Mouse (Mus musculus) liver, embryonic 16.5 days (tissue): ENCODE data around the gene Frmd5. TPM values are rescaled to one million over a fixed set of nuclear protein-coding genes. Genes with fewer than 3 reads are reported as not detected.

Source experiments
- ATAC-seq: fragments of 200-750 bp; cut with Nextera tagmentation; 2 replicates; pipeline ENCODE4 v1.8.0; 2017; ENCODE audit warnings: low read depth, mild to moderate bottlenecking, moderate number of reproducible peaks, moderate library complexity
- H3K27ac ChIP-seq: fragments of 300-500 bp; sonication (generic); 2 replicates; pipeline ENCODE4 v1.5.1; 2014; ENCODE audit warnings: mild to moderate bottlenecking, low read length
- H3K27me3 ChIP-seq: fragments of 300-500 bp; sonication (generic); 2 replicates; pipeline ENCODE4 v1.6.1; 2014; ENCODE audit warnings: low read depth, low read length, mixed read lengths; ENCODE audit not compliant: control insufficient read depth, insufficient read depth
- H3K36me3 ChIP-seq: fragments of 300-500 bp; sonication (generic); 2 replicates; pipeline ENCODE4 v1.6.1; 2014; ENCODE audit warnings: mild to moderate bottlenecking; ENCODE audit not compliant: control insufficient read depth, insufficient read depth
- H3K4me1 ChIP-seq: fragments of 300-500 bp; sonication (generic); 2 replicates; pipeline ENCODE4 v1.6.1; 2014; ENCODE audit warnings: low read depth, low read length, mixed read lengths; ENCODE audit not compliant: control insufficient read depth
- H3K4me2 ChIP-seq: fragments of 300-500 bp; sonication (generic); 2 replicates; pipeline ENCODE4 v1.6.1; 2014; ENCODE audit warnings: low read depth, low read length, mixed read lengths
- H3K4me3 ChIP-seq: fragments of 300-500 bp; sonication (generic); 2 replicates; pipeline ENCODE4 v1.5.1; 2014; ENCODE audit warnings: low read depth, mild to moderate bottlenecking, low read length
- H3K9ac ChIP-seq: fragments of 300-500 bp; sonication (generic); 2 replicates; pipeline ENCODE4 v1.6.1; 2014; ENCODE audit warnings: low read depth, low read length
- H3K9me3 ChIP-seq: fragments of 300-500 bp; sonication (generic); replicated peaks from 2 replicates; pipeline ENCODE4 v1.6.1; 2016; ENCODE audit warnings: low read length; ENCODE audit not compliant: control insufficient read depth
- WGBS: fragments of 180-500 bp; shearing (Covaris S2); extraction: QIAGEN DNeasy Blood & Tissue Kit; methylation state at CpG from one replicate; pipeline ENCODE4 v1.1.7; 2014; ENCODE audit not compliant: insufficient replicate concordance; 5-methylcytosine and 5-hydroxymethylcytosine counted together
- polyA plus RNA-seq: library from polyadenylated mRNA; unstranded; fragments of >200 nt; fragmentation: Nextera tagmentation; extraction: Ambion mirVana; gene quantifications from 2 replicates; pipeline ENCODE4 v1.2.1, GENCODE M21; 2015

The Frmd5 gene
- polyA plus RNA-seq, 1 experiment from 2014 or later: 0.18 TPM

DNA sequence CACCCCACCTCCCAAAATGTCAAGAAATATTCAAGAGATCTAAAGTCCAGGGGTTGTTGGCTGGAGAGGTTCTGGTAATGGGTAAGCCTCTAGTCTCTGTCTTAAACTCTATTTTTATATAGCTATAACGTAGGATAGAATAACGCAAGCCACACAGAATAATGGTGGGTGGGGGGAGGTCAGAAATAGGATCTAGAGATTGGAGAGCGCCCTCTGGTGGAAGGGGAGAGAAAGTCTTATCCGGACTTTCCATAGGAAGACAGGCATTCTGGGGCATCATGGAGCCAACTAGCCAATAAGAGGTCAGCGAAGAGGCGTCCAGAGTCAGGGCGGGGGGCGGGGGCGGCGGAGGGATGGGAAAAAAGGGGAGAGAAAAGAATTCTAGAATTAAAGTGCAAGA, 111.5 kb downstream of the Frmd5 start:
- no peak overlapping the region for H3K9ac ChIP-seq
- H3K4me2 ChIP-seq: no peak overlapping the region
- ATAC-seq: no peak
- no peak overlapping the region for H3K4me3 ChIP-seq
- H3K36me3 ChIP-seq: no peaks in the 10 kb centered on the region
- H3K9me3 ChIP-seq: no peaks in the 10 kb centered on the region
- no peaks in the 10 kb centered on the region for H3K27me3 ChIP-seq
- no peaks in the 10 kb centered on the region for H3K4me1 ChIP-seq
- WGBS: 52% methylated on average over 10 of the region's 10 CpGs
- no peak overlapping the region for H3K27ac ChIP-seq

DNA sequence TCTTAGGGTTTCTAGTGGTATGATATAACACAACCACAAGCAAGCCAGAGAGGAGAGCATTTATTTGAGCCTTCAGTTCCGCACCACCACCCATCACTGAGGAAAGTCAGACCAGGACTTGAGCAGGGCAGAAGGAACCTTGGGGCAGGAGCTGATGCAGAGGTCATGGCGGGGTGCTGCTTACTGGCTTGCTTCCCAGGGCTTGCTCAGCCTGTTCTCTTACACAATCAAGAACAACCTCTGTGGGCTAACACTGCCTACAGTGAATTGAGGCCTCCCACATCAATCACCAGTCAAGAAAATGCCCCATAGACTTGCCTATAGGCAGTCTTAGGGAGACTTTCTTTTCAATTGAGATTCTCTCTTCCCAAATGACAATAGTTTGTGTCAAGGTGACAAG, 118.8 kb downstream of the Frmd5 start:
- no peaks in the 10 kb centered on the region for H3K4me1 ChIP-seq
- H3K9ac ChIP-seq: no peak overlapping the region
- H3K36me3 ChIP-seq: no peaks in the 10 kb centered on the region
- no peak for ATAC-seq
- no peak overlapping the region for H3K4me2 ChIP-seq
- WGBS: 48% methylated on average over 2 of the region's 2 CpGs
- no peak overlapping the region for H3K27ac ChIP-seq
- H3K4me3 ChIP-seq: no peak overlapping the region
- no peaks in the 10 kb centered on the region for H3K27me3 ChIP-seq
- H3K9me3 ChIP-seq: no peaks in the 10 kb centered on the region

DNA sequence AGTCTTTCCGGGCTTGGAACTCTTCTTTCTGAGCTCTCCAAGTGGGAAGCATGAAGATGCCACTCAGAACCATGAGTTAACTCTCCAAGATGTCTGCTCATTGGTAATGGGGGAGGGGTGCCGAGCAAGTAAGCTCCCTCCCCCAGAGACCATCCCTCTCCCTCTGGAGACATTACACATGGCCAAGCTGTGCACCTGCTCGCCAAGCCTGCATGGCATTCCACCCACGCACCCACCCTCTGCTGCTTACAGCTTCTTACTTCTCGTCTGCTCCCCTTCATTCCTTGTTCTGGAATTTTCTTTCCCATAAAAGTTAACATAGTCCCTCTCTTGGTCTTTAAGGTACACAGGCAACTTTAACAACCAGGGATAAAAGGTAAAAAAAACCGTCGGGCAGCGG, 123.3 kb downstream of the Frmd5 start:
- no peaks in the 10 kb centered on the region for H3K9me3 ChIP-seq
- no peak for ATAC-seq
- H3K27ac ChIP-seq: no peak overlapping the region
- H3K36me3 ChIP-seq: no peaks in the 10 kb centered on the region
- no peaks in the 10 kb centered on the region for H3K27me3 ChIP-seq
- WGBS: 68% methylated on average over 8 of the region's 8 CpGs
- H3K9ac ChIP-seq: no peak overlapping the region
- H3K4me3 ChIP-seq: no peak overlapping the region
- H3K4me1 ChIP-seq: no peaks in the 10 kb centered on the region
- no peak overlapping the region for H3K4me2 ChIP-seq

DNA sequence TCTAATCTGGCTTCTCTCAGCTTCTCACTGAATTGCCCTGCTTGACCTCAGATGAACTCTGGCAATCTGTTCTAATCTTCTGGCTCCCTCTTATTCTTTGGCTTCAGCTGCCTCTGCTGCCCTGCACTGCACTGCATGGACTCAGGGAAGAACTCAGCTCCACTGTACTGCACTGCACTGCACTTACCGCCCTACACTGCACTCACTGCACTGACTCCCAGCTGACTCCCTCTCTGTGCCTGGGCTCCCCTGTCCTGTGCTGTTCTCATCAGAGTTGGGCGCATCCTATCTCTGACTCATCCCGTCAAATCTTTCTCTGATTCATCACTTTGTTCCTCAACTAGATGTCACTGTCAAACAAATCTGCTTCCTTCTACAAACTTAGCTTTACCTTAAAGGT, 124.5 kb downstream of the Frmd5 start:
- Histone ChIP-seq H3K36me3 (no peaks in the 10 kb centered on the region), H3K4me2 (no peak overlapping the region), H3K4me3 (no peak overlapping the region), H3K27ac (no peak overlapping the region), H3K9ac (no peak overlapping the region), H3K9me3 (no peaks in the 10 kb centered on the region), H3K4me1 (no peaks in the 10 kb centered on the region), H3K27me3 (no peaks in the 10 kb centered on the region)
- WGBS: 71% methylated on average over 3 of the region's 3 CpGs
- no peak for ATAC-seq

DNA sequence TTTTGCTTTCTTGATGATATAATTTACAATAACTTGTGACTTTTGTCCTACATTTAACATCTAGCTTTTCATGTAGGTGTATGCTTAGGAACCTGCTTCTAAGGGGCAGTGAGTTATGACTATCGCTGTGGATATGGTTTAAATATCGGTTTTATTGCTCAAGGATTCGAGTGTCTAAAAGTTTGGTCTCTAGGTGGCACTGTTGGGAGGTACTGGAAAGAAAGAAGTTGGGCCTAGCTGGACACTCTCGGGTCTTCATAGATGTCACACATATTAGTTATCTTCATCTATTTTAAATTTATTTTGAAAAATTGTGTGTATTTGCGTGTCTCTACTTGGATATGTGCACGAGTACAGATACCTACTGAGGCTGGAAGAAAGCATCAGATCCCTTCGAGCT, 127.2 kb downstream of the Frmd5 start:
- H3K9me3 ChIP-seq: no peaks in the 10 kb centered on the region
- ATAC-seq: no peak
- no peaks in the 10 kb centered on the region for H3K4me1 ChIP-seq
- no peaks in the 10 kb centered on the region for H3K36me3 ChIP-seq
- no peak overlapping the region for H3K9ac ChIP-seq
- H3K27me3 ChIP-seq: no peaks in the 10 kb centered on the region
- 52% methylated on average over 7 of the region's 7 CpGs for WGBS
- H3K4me3 ChIP-seq: no peak overlapping the region
- H3K27ac ChIP-seq: no peak overlapping the region
- no peak overlapping the region for H3K4me2 ChIP-seq

DNA sequence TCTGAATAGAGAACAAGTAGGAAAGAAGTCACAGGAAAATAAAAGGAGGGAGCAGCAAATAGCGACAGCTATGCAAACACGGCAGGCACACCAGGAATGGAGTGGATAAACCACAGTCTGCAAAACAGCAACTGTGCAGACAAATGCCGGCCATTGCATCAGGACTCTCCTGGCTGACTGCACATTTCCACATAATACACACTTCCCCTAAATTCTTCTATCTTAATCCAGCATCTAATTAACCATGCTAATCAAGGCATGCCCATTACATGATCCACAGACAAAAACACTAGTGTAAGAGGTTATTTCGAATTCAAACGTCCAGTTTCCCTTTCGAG, 129.3 kb downstream of the Frmd5 start:
- ATAC-seq: no peak
- no peak overlapping the region for H3K27ac ChIP-seq
- H3K4me2 ChIP-seq: no peak overlapping the region
- no peaks in the 10 kb centered on the region for H3K4me1 ChIP-seq
- no peak overlapping the region for H3K9ac ChIP-seq
- no peaks in the 10 kb centered on the region for H3K9me3 ChIP-seq
- no peaks in the 10 kb centered on the region for H3K36me3 ChIP-seq
- WGBS: 61% methylated on average over 6 of the region's 6 CpGs
- H3K27me3 ChIP-seq: no peaks in the 10 kb centered on the region
- H3K4me3 ChIP-seq: no peak overlapping the region

DNA sequence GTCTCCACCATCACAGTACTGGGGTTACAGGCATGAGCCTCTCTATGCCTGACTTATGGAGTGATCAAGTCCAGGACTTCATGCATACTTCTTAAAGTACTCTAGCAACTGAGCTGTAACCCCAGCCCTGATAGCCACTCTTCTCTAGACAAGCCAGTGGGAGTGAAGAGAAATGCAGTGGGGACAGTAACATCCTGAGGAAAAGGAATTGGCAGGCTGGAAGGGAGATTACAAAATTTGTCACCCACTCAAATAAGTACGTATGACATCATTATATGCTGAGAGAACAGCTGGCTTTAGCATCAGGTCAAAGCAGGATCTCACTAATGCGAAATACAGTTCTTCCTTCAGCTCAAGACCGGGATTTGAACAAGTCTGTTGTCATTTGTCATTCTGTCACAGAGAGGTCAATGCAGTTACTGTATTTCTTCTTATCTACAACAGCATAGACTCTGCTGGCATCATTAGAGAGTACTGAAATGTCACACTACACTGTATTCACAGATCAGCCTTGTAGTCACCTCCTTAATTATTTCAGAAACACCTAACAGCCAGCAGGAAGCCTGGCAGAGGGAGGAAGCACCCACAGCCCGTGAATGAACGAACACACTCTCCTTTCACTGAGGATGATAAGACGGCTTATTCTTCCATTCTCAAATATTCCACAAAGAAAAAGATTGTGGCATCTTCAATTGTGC, 129.8 kb downstream of the Frmd5 start:
- Histone ChIP-seq H3K4me2 (no peak overlapping the region), H3K4me1 (no peaks in the 10 kb centered on the region), H3K4me3 (no peak overlapping the region), H3K36me3 (no peaks in the 10 kb centered on the region), H3K9me3 (no peaks in the 10 kb centered on the region), H3K27me3 (no peaks in the 10 kb centered on the region), H3K9ac (no peak overlapping the region), H3K27ac (no peak overlapping the region)
- WGBS: 30% methylated on average over 6 of the region's 6 CpGs
- no peak for ATAC-seq

DNA sequence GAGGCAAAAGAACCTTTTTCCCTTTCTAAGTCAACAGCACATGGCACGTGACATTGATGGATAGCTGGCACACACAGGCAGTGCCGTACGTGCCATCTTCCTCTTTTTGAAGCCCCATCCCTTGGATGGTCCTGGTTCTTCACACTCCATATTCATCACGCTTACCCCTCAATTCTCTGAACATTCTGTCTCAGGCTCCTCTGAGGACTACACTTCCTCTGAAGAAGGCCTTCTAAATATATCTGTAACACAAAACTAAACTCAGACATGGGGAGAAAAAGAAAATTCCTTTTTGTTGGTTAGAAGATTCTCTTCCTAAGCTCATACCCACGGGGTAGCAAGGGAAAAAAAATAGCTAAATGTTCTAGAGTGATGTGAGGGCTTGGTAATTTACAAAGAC, 131.0 kb downstream of the Frmd5 start:
- no peak overlapping the region for H3K27ac ChIP-seq
- no peak for ATAC-seq
- H3K9me3 ChIP-seq: no peaks in the 10 kb centered on the region
- no peaks in the 10 kb centered on the region for H3K27me3 ChIP-seq
- no peaks in the 10 kb centered on the region for H3K36me3 ChIP-seq
- H3K4me1 ChIP-seq: no peaks in the 10 kb centered on the region
- 57% methylated on average over 5 of the region's 5 CpGs for WGBS
- H3K9ac ChIP-seq: no peak overlapping the region
- H3K4me3 ChIP-seq: no peak overlapping the region
- H3K4me2 ChIP-seq: no peak overlapping the region

DNA sequence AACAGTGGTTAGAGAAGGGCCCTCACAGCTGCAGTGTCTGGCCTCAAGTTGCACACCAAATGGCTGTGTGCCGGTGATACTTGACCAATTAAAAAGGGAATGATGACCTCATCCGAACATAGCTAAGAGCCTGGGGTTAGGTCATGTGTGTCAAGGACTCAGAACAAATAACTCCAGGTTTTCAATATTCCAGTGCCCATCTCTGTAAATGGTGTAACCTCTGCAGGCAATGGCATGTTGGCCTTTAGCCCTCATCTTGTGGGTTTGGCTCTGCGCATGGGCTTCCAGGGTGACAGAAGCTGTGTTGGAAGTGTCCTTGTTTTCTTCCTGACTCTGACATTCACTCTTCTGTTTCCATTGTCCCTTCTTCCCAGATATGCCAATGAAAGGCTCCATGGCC, 131.8 kb downstream of the Frmd5 start:
- H3K27me3 ChIP-seq: no peaks in the 10 kb centered on the region
- no peaks in the 10 kb centered on the region for H3K4me1 ChIP-seq
- no peak overlapping the region for H3K9ac ChIP-seq
- no peak for ATAC-seq
- no peaks in the 10 kb centered on the region for H3K9me3 ChIP-seq
- H3K27ac ChIP-seq: no peak overlapping the region
- WGBS: 77% methylated on average over 3 of the region's 3 CpGs
- H3K4me3 ChIP-seq: no peak overlapping the region
- no peak overlapping the region for H3K4me2 ChIP-seq
- no peaks in the 10 kb centered on the region for H3K36me3 ChIP-seq
